Mouse (Mus musculus) heart, embryonic 14.5 days (tissue): ENCODE measurements around the gene Slit3. TPM values are rescaled to one million over a fixed set of nuclear protein-coding genes. Genes with fewer than 3 reads are reported as not detected.

ENCODE experiments used
- ATAC-seq: fragments of 200-750 bp; cut with Nextera tagmentation; 2 replicates; pipeline ENCODE4 v1.8.0; 2017; ENCODE audit warnings: low read depth, moderate TSS enrichment; ENCODE audit not compliant: insufficient number of reproducible peaks, insufficient read depth, low FRiP score
- H3K27ac ChIP-seq, 2 experiments: fragments of 200-500 bp in 1 of 2; fragments of 300-500 bp in 1 of 2; sonication (generic) in 1 of 2; replicated peaks in 1 of 2; 2 replicates each; pipeline ENCODE4 v1.5.1; 2012 to 2014; ENCODE audit warnings: low read depth in 2 of 2, low read length in 2 of 2, control low read depth in 1 of 2, mild to moderate bottlenecking in 1 of 2, mixed read lengths in 1 of 2; ENCODE audit not compliant: control insufficient read depth in 1 of 2, insufficient read depth in 1 of 2
- H3K27me3 ChIP-seq: fragments of 300-500 bp; sonication (generic); 2 replicates; pipeline ENCODE4 v1.6.1; 2014; ENCODE audit warnings: mild to moderate bottlenecking, low read length, control low read depth; ENCODE audit not compliant: control insufficient read depth, insufficient read depth
- H3K36me3 ChIP-seq: fragments of 300-500 bp; sonication (generic); 2 replicates; pipeline ENCODE4 v1.6.1; 2014; ENCODE audit warnings: mild to moderate bottlenecking, control low read depth, low read length, mixed read lengths; ENCODE audit not compliant: control insufficient read depth, insufficient read depth
- H3K4me1 ChIP-seq, 2 experiments: fragments of 200-500 bp in 1 of 2; fragments of 300-500 bp in 1 of 2; sonication (generic) in 1 of 2; 2 replicates each; pipeline ENCODE4 v1.6.1; 2012 to 2014; ENCODE audit warnings: low read length in 2 of 2, control low read depth in 1 of 2, mixed read lengths in 1 of 2; ENCODE audit not compliant: control insufficient read depth in 2 of 2, insufficient read depth in 2 of 2
- H3K4me2 ChIP-seq: fragments of 300-500 bp; sonication (generic); 2 replicates; pipeline ENCODE4 v1.6.1; 2014; ENCODE audit warnings: mild to moderate bottlenecking, low read length
- H3K4me3 ChIP-seq, 2 experiments: fragments of 200-500 bp in 1 of 2; fragments of 300-500 bp in 1 of 2; sonication (generic) in 1 of 2; 2 replicates each; pipeline ENCODE4 v1.5.1; 2012 to 2014; ENCODE audit warnings: low read length in 2 of 2, mild to moderate bottlenecking in 2 of 2, control low read depth in 1 of 2, low read depth in 1 of 2, moderate library complexity in 1 of 2; ENCODE audit not compliant: control insufficient read depth in 1 of 2, insufficient read depth in 1 of 2
- H3K9ac ChIP-seq: fragments of 300-500 bp; sonication (generic); 2 replicates; pipeline ENCODE4 v1.6.1; 2014; ENCODE audit warnings: mild to moderate bottlenecking, low read length
- H3K9me3 ChIP-seq: fragments of 300-500 bp; sonication (generic); 2 replicates; pipeline ENCODE4 v1.6.1; 2016; ENCODE audit warnings: low read length, control low read depth; ENCODE audit not compliant: control insufficient read depth
- WGBS: fragments of 180-500 bp; shearing (Covaris S2); extraction: QIAGEN DNeasy Blood & Tissue Kit; methylation state at CpG from one replicate; pipeline ENCODE4 v1.1.7; 2014; 5-methylcytosine and 5-hydroxymethylcytosine counted together
- polyA plus RNA-seq: library from polyadenylated mRNA; unstranded; fragments of >200 nt; fragmentation: Nextera tagmentation; extraction: Ambion mirVana; gene quantifications from 2 replicates; pipeline ENCODE4 v1.2.1, GENCODE M21; 2014

Slit3 gene
- polyA plus RNA-seq, 1 experiment from 2014 or later: 25.7 TPM

GRCm38 (mm10) chr11:35355811-35356210, 234.8 kb downstream of the Slit3 start:
- H3K4me2 ChIP-seq: no peak overlapping the region
- no peak for ATAC-seq
- H3K9ac ChIP-seq: no peak overlapping the region
- no peak overlapping the region for H3K4me3 ChIP-seq
- H3K4me1 ChIP-seq: no peaks in the 10 kb centered on the region
- no peaks in the 10 kb centered on the region for H3K9me3 ChIP-seq
- H3K36me3 ChIP-seq: no peaks in the 10 kb centered on the region
- 74% methylated on average over 4 of the region's 4 CpGs for WGBS
- H3K27ac ChIP-seq: no peak overlapping the region
- H3K27me3 ChIP-seq: no peaks in the 10 kb centered on the region

GRCm38 (mm10) chr11:35361071-35361470, 240.0 kb downstream of the Slit3 start:
- Histone ChIP-seq H3K4me1 (no peaks in the 10 kb centered on the region), H3K27ac (no peak overlapping the region)

GRCm38 (mm10) chr11:35362975-35363374, 242.0 kb downstream of the Slit3 start:
- Histone ChIP-seq H3K27me3 (no peaks in the 10 kb centered on the region; the same call in 1 of the 2 replicates), H3K4me1 (no peaks in the 10 kb centered on the region), H3K27ac (no peak overlapping the region), H3K4me2 (no peak overlapping the region), H3K9ac (no peak overlapping the region), H3K9me3 (no peaks in the 10 kb centered on the region), H3K36me3 (no peaks in the 10 kb centered on the region), H3K4me3 (no peak overlapping the region)
- WGBS: 68% methylated on average over 4 of the region's 4 CpGs
- no peak for ATAC-seq

More at GRCm38 (mm10) chr11:35361071-35361470, 240.0 kb downstream of the Slit3 start:
- H3K4me3 ChIP-seq: no peak overlapping the region
- no peaks in the 10 kb centered on the region for H3K9me3 ChIP-seq
- H3K4me2 ChIP-seq: no peak overlapping the region
- ATAC-seq: no peak
- no peak overlapping the region for H3K9ac ChIP-seq
- H3K36me3 ChIP-seq: no peaks in the 10 kb centered on the region
- WGBS: 47% methylated on average over 6 of the region's 6 CpGs
- H3K27me3 ChIP-seq: no peaks in the 10 kb centered on the region; the same call in 1 of the 2 replicates

- Histone ChIP-seq H3K4me2 (no peak overlapping the region), H3K36me3 (no peaks in the 10 kb centered on the region), H3K9ac (no peak overlapping the region), H3K9me3 (no peaks in the 10 kb centered on the region), H3K4me3 (no peak overlapping the region), H3K4me1 (peaks cover 0 to under 1% of the 10 kb centered on the region in 2 experiments; a peak in 1 of 4 replicates), H3K27me3 (no peaks in the 10 kb centered on the region; the same call in 1 of the 2 replicates), H3K27ac (no peak overlapping the region)
- 47% methylated on average over 10 of the region's 10 CpGs for WGBS
- no peak for ATAC-seq
These were observed 243.4 kb downstream of the Slit3 start for GRCm38 (mm10) chr11:35364469-35364868.

- no peak overlapping the region for H3K9ac ChIP-seq
- H3K36me3 ChIP-seq: no peaks in the 10 kb centered on the region
- no peak overlapping the region for H3K27ac ChIP-seq
- H3K4me2 ChIP-seq: no peak overlapping the region
- WGBS: 31% methylated on average over 8 of the region's 8 CpGs
- ATAC-seq: no peak
- H3K27me3 ChIP-seq: no peaks in the 10 kb centered on the region; the same call in 1 of the 2 replicates
- no peaks in the 10 kb centered on the region for H3K9me3 ChIP-seq
- H3K4me3 ChIP-seq: no peak overlapping the region
- H3K4me1 ChIP-seq: peaks cover 3 to 11% of the 10 kb centered on the region in 2 experiments; a peak in 3 of 4 replicates
These were observed 244.5 kb downstream of the Slit3 start for GRCm38 (mm10) chr11:35365510-35365931.

- H3K9me3 ChIP-seq: no peaks in the 10 kb centered on the region
- no peak overlapping the region for H3K27ac ChIP-seq
- peaks cover 4 to 13% of the 10 kb centered on the region in 2 experiments; a peak in 3 of 4 replicates for H3K4me1 ChIP-seq
- no peak overlapping the region for H3K4me3 ChIP-seq
- WGBS: 60% methylated on average over 4 of the region's 4 CpGs
- ATAC-seq: no peak
- no peaks in the 10 kb centered on the region for H3K36me3 ChIP-seq
- H3K4me2 ChIP-seq: no peak overlapping the region
- no peak overlapping the region for H3K9ac ChIP-seq
- H3K27me3 ChIP-seq: no peaks in the 10 kb centered on the region; the same call in 1 of the 2 replicates
These were observed 245.6 kb downstream of the Slit3 start for GRCm38 (mm10) chr11:35366611-35367010.

- H3K4me2 ChIP-seq: no peak overlapping the region
- peaks cover 2% of the 10 kb centered on the region for H3K9me3 ChIP-seq
- ATAC-seq: no peak
- H3K9ac ChIP-seq: no peak overlapping the region
- H3K4me1 ChIP-seq: peaks cover 4 to 13% of the 10 kb centered on the region in 2 experiments; a peak in 3 of 4 replicates
- H3K4me3 ChIP-seq: no peak overlapping the region
- no peak overlapping the region for H3K27ac ChIP-seq
- 89% methylated on average over 4 of the region's 4 CpGs for WGBS
- H3K36me3 ChIP-seq: no peaks in the 10 kb centered on the region
- no peaks in the 10 kb centered on the region; the same call in 1 of the 2 replicates for H3K27me3 ChIP-seq
These were observed 246.2 kb downstream of the Slit3 start for GRCm38 (mm10) chr11:35367248-35367647.

- Histone ChIP-seq H3K4me2 (no peak overlapping the region), H3K27me3 (no peaks in the 10 kb centered on the region; the same call in 1 of the 2 replicates), H3K36me3 (no peaks in the 10 kb centered on the region), H3K4me1 (peaks cover 4 to 13% of the 10 kb centered on the region in 2 experiments; a peak in 3 of 4 replicates), H3K9me3 (peaks cover 5% of the 10 kb centered on the region), H3K4me3 (no peak overlapping the region), H3K9ac (no peak overlapping the region), H3K27ac (no peak overlapping the region)
- ATAC-seq: no peak
- WGBS: 25% methylated on average over 7 of the region's 7 CpGs
These were observed 248.9 kb downstream of the Slit3 start for GRCm38 (mm10) chr11:35369964-35370363.
